Mouse (Mus musculus) embryonic fibroblast, embryonic 13.5 days (primary cell): ENCODE results near the gene Cebpb. TPM values are rescaled to one million over a fixed set of nuclear protein-coding genes. Genes with fewer than 3 reads are reported as not detected.

ENCODE experiments used
- H3K27ac ChIP-seq: 2 replicates; pipeline ENCODE4 v1.5.1; 2012; ENCODE audit warnings: low read length, control low read depth, inconsistent platforms; ENCODE audit not compliant: insufficient read depth
- H3K4me1 ChIP-seq: 2 replicates; pipeline ENCODE4 v1.6.1; 2011; ENCODE audit warnings: low read length; ENCODE audit not compliant: control insufficient read depth, insufficient read depth
- H3K4me3 ChIP-seq: 2 replicates; pipeline ENCODE4 v1.5.1; 2011; ENCODE audit warnings: mild to moderate bottlenecking, control low read depth, low read length; ENCODE audit not compliant: insufficient read depth
- CTCF ChIP-seq: IDR thresholded peaks from 2 replicates; pipeline ENCODE4 v1.5.1; 2011; ENCODE audit warnings: mild to moderate bottlenecking, control low read depth, low read length, moderate library complexity, borderline replicate concordance; ENCODE audit not compliant: insufficient read depth
- POLR2A ChIP-seq: IDR thresholded peaks from 2 replicates; pipeline ENCODE4 v1.6.1; 2011; ENCODE audit warnings: low read depth, mild to moderate bottlenecking, control low read depth, low read length, moderate library complexity
- polyA plus RNA-seq: library from polyadenylated mRNA; stranded (reverse); fragments of >200 nt; gene quantifications from 2 replicates; pipeline ENCODE4 v1.2.4, GENCODE M21; 2011; ENCODE audit warnings: low read depth; ENCODE audit not compliant: missing spikeins, insufficient read length

The Cebpb gene
- polyA plus RNA-seq, 1 experiment = 44.0 TPM

GRCm38 (mm10) chr2:167701472-167701871 is 12.8 kb downstream of the Cebpb start:
- Histone ChIP-seq H3K27ac (no peak overlapping the region), H3K4me1 (no peaks in the 10 kb centered on the region), H3K4me3 (no peak overlapping the region)
- TF ChIP-seq POLR2A = no peak
- TF ChIP-seq CTCF = no peak

DNA sequence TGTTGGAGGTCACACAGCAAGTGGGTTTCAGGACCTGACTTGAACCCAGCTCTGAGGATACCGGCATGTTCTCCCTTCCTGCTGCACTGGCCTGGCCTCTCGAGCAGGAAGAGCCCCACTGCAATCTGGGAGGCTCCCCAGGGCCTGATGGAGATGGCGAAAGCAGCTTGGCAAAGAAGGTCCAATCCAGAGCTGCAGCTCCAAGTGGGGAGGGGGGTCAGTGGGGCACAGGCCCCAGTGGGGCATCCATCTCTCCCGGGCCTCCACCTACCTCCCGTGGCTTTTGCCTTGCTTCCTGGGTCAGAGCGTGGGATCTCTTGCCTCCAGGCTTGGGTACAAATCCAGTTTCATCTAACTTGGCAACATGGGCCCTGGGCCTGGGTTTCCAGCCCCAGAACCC is 13.4 kb downstream of the Cebpb start:
- TF ChIP-seq POLR2A = no peak
- no peak for TF ChIP-seq CTCF
- Histone ChIP-seq H3K27ac (no peak overlapping the region), H3K4me1 (no peaks in the 10 kb centered on the region), H3K4me3 (no peak overlapping the region)

GRCm38 (mm10) chr2:167704409-167704808 is 15.7 kb downstream of the Cebpb start:
- no peaks in the 10 kb centered on the region for H3K4me1 ChIP-seq
- TF ChIP-seq POLR2A (no peak), CTCF (no peak)
- H3K27ac ChIP-seq = no peak overlapping the region
- H3K4me3 ChIP-seq = no peak overlapping the region

GRCm38 (mm10) chr2:167706183-167706939 is 17.6 kb downstream of the Cebpb start:
- no peak for TF ChIP-seq POLR2A
- TF ChIP-seq CTCF = no peak
- no peaks in the 10 kb centered on the region for H3K4me1 ChIP-seq
- no peak overlapping the region for H3K4me3 ChIP-seq
- no peak overlapping the region for H3K27ac ChIP-seq

DNA sequence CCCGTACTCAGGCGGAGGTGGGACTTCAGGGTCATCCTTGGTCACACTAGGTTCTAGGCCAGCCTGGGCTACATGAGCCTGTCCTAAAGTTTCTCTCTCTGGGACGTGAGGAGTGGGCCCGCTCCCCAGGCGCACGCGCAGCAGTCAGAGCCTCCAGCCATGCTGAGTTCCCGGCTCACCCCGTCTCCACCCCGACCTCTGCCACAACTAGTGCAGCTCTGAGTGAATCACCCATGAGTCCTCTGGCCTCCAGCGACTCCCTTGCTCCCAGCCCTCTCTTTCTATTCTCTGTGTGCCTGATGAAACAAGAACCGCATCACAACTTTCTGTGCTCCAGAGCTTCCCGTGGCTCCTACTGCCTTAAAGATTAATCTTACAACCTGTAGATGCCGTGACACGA is 19.7 kb downstream of the Cebpb start:
- no peaks in the 10 kb centered on the region for H3K4me1 ChIP-seq
- no peak overlapping the region for H3K4me3 ChIP-seq
- TF ChIP-seq POLR2A (no peak), CTCF (no peak)
- H3K27ac ChIP-seq = 0 out of 2 replicates have a peak overlapping the region, but pooled peaks have one; percentile 4

GRCm38 (mm10) chr2:167709969-167710368 is 21.3 kb downstream of the Cebpb start:
- H3K27ac ChIP-seq = no peak overlapping the region
- H3K4me3 ChIP-seq = no peak overlapping the region
- TF ChIP-seq CTCF (no peak), POLR2A (no peak)

GRCm38 (mm10) chr2:167710574-167710973 is 21.9 kb downstream of the Cebpb start:
- TF ChIP-seq CTCF (no peak), POLR2A (no peak)
- H3K4me1 ChIP-seq = no peaks in the 10 kb centered on the region
- H3K27ac ChIP-seq = no peak overlapping the region
- no peak overlapping the region for H3K4me3 ChIP-seq

More at GRCm38 (mm10) chr2:167709969-167710368, 21.3 kb downstream of the Cebpb start:
- H3K4me1 ChIP-seq = no peaks in the 10 kb centered on the region

DNA sequence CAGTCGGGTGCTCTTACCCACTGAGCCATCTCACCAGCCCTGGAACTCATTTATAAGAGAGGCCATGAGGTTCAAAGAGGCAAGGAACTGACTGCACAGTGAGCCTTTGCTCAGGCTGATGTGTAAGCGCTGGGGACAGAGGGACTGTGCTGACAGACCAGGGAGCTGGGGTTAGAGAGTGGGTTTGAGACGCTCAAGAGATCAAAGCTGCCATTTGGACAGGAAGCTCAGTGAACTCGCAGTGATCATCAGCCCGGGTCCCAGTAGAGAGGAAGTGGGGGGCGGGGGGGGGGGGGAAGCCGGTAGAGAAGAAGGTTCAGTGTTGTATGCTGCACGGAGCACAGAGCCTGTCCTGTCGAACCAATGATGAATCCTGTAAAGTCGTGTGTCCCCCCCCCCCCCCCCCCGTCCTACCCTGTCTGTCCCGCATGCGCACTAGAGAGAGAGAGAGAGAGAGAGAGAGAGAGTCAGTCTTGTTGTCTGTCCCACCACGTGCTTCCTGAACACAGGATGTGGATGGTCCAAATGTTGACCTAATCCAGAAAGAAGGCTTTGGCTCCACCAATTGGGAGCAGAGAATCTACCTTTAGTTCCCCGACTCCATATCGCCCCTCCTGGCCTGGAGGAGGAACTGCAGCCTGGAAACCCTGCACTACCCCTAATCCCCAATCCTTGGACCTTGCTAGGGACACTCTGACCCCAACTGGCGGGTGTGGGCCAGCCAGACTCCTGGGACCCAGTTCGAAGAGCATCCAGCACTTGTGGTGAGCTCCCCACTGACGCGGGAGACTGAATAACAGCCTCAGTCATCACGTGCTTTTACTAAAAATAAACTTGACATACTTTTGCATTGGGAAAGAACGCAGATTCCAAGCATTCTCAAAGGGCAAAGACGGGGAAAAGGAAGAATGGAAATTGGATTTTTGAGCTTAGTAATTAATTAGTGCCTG is 24.4 kb downstream of the Cebpb start:
- Histone ChIP-seq H3K4me3 (no peak overlapping the region), H3K27ac (peak overlapping the region; percentile 64), H3K4me1 (no peaks in the 10 kb centered on the region)
- TF ChIP-seq CTCF (peak; percentile 28; the same call in 1 of the 2 replicates), POLR2A (no peak)

DNA sequence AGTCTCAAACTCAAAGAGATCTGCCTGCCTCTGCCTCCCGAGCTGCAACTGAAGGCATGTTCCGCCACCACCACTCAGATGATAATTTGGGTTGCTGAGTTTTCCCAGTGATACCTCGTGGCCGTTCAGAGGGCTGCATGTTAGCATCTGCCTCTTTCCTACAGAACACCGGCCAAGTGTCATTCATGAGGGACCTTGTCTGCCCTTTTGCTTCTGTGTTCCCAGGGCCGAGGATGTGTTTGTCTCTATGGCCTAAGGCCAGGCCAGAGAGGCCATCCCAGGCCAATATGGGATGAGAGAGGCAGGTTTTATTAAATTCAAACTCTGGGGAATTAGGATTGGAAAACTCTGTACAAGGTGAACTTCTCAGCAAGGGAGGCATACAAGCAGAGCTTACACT is 25.6 kb downstream of the Cebpb start:
- Histone ChIP-seq H3K4me1 (no peaks in the 10 kb centered on the region), H3K4me3 (no peak overlapping the region), H3K27ac (no peak overlapping the region)
- no peak for TF ChIP-seq POLR2A
- no peak for TF ChIP-seq CTCF

DNA sequence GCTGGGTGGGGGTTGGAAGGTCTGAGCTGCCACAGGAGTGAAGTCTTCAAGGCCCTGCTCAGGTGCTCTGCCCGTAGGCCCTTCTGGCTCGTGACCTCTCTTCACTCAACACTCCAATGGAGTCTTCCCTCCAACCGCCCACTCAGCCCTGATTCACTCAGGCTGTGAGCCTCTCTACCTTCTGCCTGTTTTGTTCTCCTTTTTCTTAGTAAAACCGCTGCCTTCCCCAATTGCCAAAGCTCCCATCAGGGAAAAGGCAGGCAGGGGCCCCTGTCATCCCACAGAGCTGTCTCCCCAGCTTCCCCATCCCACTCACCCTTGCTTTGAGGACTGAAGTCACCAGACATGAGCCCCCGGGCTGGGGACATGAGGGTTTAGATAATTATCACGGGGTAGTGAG is 26.3 kb downstream of the Cebpb start:
- TF ChIP-seq CTCF = no peak
- no peak for TF ChIP-seq POLR2A
- Histone ChIP-seq H3K27ac (no peak overlapping the region), H3K4me3 (no peak overlapping the region), H3K4me1 (no peaks in the 10 kb centered on the region)
